15 mouse cellular contexts compared by ENCODE assay signal in the genomic region with DNA sequence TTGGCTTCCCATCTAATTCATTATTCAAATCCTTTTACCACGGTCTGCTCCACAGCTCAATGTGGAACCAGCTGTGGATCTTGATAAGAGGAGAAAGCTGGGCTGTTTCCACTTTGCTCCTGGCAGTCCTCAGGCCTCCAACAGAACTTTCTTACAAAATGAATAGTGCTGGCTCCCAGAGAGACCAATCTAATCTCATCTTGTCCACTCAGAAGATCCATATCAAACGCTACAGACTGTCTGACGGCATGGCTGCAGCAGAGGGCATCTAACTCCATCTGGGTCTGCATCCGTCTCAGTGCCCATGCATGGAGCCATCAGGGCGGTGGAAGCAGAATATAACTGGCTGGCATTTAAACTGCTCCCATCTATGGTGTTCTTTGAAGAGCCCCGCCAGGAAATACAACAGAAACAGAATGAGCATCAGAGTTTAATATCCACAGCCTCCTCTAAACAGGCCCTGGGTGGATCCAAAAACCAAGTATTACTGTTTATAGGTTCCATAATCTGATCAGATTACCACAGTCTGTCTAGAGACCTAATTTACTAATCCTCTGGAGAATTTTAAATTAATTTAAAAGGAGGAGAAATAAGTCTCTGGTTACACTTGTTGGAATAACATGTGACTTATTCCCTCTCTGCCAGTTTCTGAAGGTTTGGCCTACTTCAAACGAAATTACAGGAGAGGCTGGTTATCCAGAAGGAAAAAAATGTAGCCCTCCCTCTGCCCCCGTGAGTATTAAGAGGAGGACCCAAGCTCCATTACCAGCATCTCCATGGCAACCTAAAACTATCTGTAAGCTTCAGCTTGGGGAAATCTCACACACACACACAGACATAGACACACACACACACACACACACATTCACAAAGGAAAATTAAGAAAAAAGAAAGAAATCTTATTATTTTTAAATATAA.
DNase-seq lines count a peak whose midpoint lies in the region; ATAC-seq and TF ChIP-seq lines count a peak whose summit lies in the region.
"Had no signal": no experiment of that assay in that cellular context is flagged by ENCODE, and none has a peak within 500 bp of the region (broad histone marks: within the 10 kb centered on the region; RNA-seq: fewer than 3 reads in every experiment).

No protein-coding gene starts in this region.

- TF ChIP-seq CTCF in brain, embryonic 14.5 days (IDR thresholded peaks at IDR 0.05; ENCODE audit: borderline replicate concordance, extremely low read depth, insufficient read depth, insufficient read length): no peak

- peak; percentile 42 for DNase-seq in left cerebral cortex, postnatal 4 days
- DNase-seq in left cerebral cortex, postnatal 14 days (ENCODE audit: low spot score in 2 of 2): no peak
- DNase-seq in brain, embryonic 14.5 days (ENCODE audit: low read depth): peak; percentile 67
- no peak for DNase-seq in cerebellum, adult 11-12 months
- no peak for DNase-seq in gastrocnemius, postnatal 36 days
- DNase-seq: cerebellum, adult 8-10 months; kidney, postnatal 25 days; retina, postnatal 1 day had no signal

- TF ChIP-seq POLR2A in brain, embryonic 14.5 days (IDR thresholded peaks at IDR 0.05; ENCODE audit: borderline replicate concordance, extremely low read depth, insufficient read depth, insufficient read length, poor library complexity, severe bottlenecking): no peak

- H3K4me2 ChIP-seq in hindbrain, embryonic 15.5 days: no peak overlapping the region
- H3K4me2 ChIP-seq in midbrain, embryonic 12.5 days (replicated peaks): no peak overlapping the region
- H3K4me2 ChIP-seq: embryonic facial prominence, embryonic 12.5 days; heart, embryonic 11.5 days had no signal

- H3K27me3 ChIP-seq in hindbrain, embryonic 15.5 days: no peaks in the 10 kb centered on the region
- H3K27me3 ChIP-seq in midbrain, embryonic 12.5 days: no peaks in the 10 kb centered on the region
- H3K27me3 ChIP-seq: embryonic facial prominence, embryonic 12.5 days had no signal

- peak; percentile 59; the same call in 1 of the 2 replicates for ATAC-seq in hindbrain, embryonic 15.5 days (ENCODE audit: low FRiP score, low read depth)
- peak; percentile 75 for ATAC-seq in midbrain, embryonic 12.5 days (ENCODE audit: low FRiP score, low read depth)
- no peak for ATAC-seq in CD4-positive, CD25-positive, alpha-beta regulatory T cell, adult 4 months
- ATAC-seq: forebrain, embryonic 16.5 days had no signal

- 0 out of 2 replicates have a peak, but pooled peaks cover 13% of the 10 kb centered on the region for H3K4me1 ChIP-seq in hindbrain, embryonic 15.5 days (replicated peaks)
- H3K4me1 ChIP-seq in midbrain, embryonic 12.5 days: peaks cover 3% of the 10 kb centered on the region; the same call in 1 of the 2 replicates
- H3K4me1 ChIP-seq: embryonic facial prominence, embryonic 12.5 days had no signal

- 46% methylated on average over 8 of the region's 8 CpGs for WGBS in hindbrain, embryonic 15.5 days
- 44% methylated on average over 8 of the region's 8 CpGs for WGBS in midbrain, embryonic 12.5 days

- H3K9ac ChIP-seq in hindbrain, embryonic 15.5 days: no peak overlapping the region
- no peak overlapping the region for H3K9ac ChIP-seq in midbrain, embryonic 12.5 days (replicated peaks)
- H3K9ac ChIP-seq: embryonic facial prominence, embryonic 12.5 days; liver, embryonic 14.5 days had no signal

- no peaks in the 10 kb centered on the region for H3K36me3 ChIP-seq in hindbrain, embryonic 15.5 days
- 0 out of 2 replicates have a peak, but pooled peaks cover 7% of the 10 kb centered on the region for H3K36me3 ChIP-seq in midbrain, embryonic 12.5 days
- H3K36me3 ChIP-seq: embryonic facial prominence, embryonic 12.5 days had no signal

- no peaks in the 10 kb centered on the region for H3K9me3 ChIP-seq in hindbrain, embryonic 15.5 days
- H3K9me3 ChIP-seq in midbrain, embryonic 12.5 days: no peaks in the 10 kb centered on the region
- H3K9me3 ChIP-seq: embryonic facial prominence, embryonic 12.5 days had no signal

- no peak overlapping the region for H3K4me3 ChIP-seq in hindbrain, embryonic 15.5 days
- no peak overlapping the region for H3K4me3 ChIP-seq in midbrain, embryonic 12.5 days
- H3K4me3 ChIP-seq: embryonic facial prominence, embryonic 12.5 days had no signal

- H3K27ac ChIP-seq in hindbrain, embryonic 15.5 days (replicated peaks): 0 out of 2 replicates have a peak overlapping the region, but pooled peaks have one; percentile 30
- H3K27ac ChIP-seq in midbrain, embryonic 12.5 days (replicated peaks): peak overlapping the region; percentile 58; the same call in 1 of the 2 replicates
- H3K27ac ChIP-seq: embryonic facial prominence, embryonic 12.5 days; liver, embryonic 14.5 days had no signal

- intact Hi-C loops in left cerebral cortex, postnatal 4 days (cut with DNase I): no loop called here
- intact Hi-C loops in left cerebral cortex, postnatal 14 days (cut with DNase I): no loop called here
- intact Hi-C loops in gastrocnemius, postnatal 36 days (cut with DNase I): no loop called here

Comparison
In these comparisons a context has a peak if more than half of its experiments do, and no peak if none do; other contexts are left out.
1. DNase-seq: peak in left cerebral cortex, postnatal 4 days (single experiment) and brain, embryonic 14.5 days (single experiment); none in left cerebral cortex, postnatal 14 days (0 of 2), cerebellum, adult 11-12 months (single experiment) and gastrocnemius, postnatal 36 days (0 of 2).